Mouse (Mus musculus): ENCODE data around the gene Cbx8. TPM values are rescaled to one million over a fixed set of nuclear protein-coding genes. Genes with fewer than 3 reads are reported as not detected.

The Cbx8 gene
- total and polyA plus RNA-seq, 2 experiments from 2014 or later: 6.5 to 10.0 TPM

DNA sequence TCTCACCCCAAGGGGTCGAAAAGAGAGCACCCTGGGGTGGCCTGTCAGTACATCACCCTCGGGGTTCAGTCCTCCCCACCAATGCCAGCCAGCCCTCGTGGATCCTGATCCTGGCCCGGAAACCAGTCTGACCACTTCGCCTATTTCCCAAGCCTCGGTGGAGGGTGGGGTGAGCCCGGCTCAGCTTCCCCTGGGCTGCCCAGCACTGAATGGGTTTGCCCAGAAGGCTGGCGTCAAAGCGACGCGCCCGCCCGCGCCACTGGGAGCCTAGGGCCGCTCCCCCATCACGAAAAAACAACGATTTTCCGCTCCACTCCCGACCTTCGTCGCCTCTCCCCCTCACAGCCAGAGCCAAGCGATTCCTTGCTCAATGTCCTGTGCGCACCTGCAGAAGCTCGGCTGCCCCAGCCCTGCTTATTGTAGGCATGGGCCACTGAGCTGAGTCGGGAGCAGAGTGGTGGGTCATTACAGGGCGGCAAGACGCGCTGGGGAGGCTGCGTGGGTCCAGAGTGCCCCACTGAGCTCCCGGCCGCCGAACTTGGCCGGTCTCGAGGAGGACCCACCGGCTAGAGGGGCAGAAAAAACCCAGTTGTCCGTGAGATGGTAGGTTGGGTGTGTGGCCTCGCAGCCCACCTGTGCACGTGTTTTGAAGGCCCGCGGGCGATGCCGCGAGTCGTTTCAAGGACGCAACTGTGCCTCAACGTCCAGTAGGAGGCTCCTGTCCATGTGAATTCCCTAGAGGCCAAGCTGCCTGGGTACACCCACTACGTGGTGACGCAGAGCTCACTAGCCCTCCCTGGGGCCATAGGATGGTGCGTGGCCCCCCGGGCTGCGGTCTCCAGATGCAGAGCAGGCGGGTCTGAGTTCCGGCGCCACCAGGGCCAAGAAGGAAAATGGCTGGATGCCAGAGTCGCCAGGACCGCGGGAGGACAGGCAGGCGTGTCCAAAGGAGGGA, 17.5 kb upstream of the Cbx8 start:
- Histone ChIP-seq H3K4me2 (ENCODE audit: low read depth, low read length) (peak overlapping the region; percentile 48), H3K4me3 (ENCODE audit: low read length) (peak overlapping the region; percentile 0), H3K27ac (no peak overlapping the region), H3K27me3 (ENCODE audit: insufficient read depth, low read length) (0 out of 2 replicates have a peak, but pooled peaks cover 18% of the 10 kb centered on the region), H3K36me3 (ENCODE audit: insufficient read depth, low read length) (no peaks in the 10 kb centered on the region), H3K4me1 (ENCODE audit: insufficient read depth, low read length) (peaks cover 30% of the 10 kb centered on the region), H3K9me3 (ENCODE audit: low read length) (no peaks in the 10 kb centered on the region), H3K9ac (replicated peaks; ENCODE audit: low read length) (peak overlapping the region; percentile 0; the same call in 1 of the 2 replicates)
- ATAC-seq: no peak
- peak; percentile 69 for DNase-seq (ENCODE audit: low spot score)
- TF ChIP-seq CTCF (IDR thresholded peaks at IDR 0.05; ENCODE audit: low read depth): peak; percentile 64
- 3% methylated on average over 58 of the region's 58 CpGs for WGBS

DNA sequence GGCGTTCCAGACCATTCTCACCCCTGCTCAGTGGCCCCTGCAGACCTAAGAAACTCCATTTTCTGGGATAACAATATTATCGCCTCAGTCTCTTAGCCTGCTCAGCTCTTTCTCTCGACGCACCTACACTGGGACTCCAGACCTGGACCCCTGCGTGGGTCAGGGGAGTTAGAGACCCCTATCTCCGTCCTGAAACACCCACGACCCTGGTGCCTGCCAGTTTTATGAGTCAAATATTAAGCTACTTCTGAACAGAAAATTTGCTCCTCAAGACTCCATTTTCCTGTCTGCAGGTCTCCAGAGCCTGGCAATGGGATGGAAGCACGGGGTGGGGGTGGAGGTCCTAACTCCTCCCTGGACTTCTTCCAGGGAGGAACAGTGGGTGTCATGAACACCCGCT, 16.5 kb upstream of the Cbx8 start:
- Histone ChIP-seq H3K27me3 (ENCODE audit: insufficient read depth, low read length) (0 out of 2 replicates have a peak, but pooled peaks cover 18% of the 10 kb centered on the region), H3K4me3 (ENCODE audit: low read length) (peak overlapping the region; percentile 55), H3K4me2 (ENCODE audit: low read depth, low read length) (peak overlapping the region; percentile 98), H3K27ac (peak overlapping the region; percentile 91; the same call in 1 of the 2 replicates), H3K9me3 (ENCODE audit: low read length) (no peaks in the 10 kb centered on the region), H3K9ac (replicated peaks; ENCODE audit: low read length) (peak overlapping the region; percentile 86), H3K36me3 (ENCODE audit: insufficient read depth, low read length) (no peaks in the 10 kb centered on the region), H3K4me1 (ENCODE audit: insufficient read depth, low read length) (peaks cover 39% of the 10 kb centered on the region)
- no peak for DNase-seq (ENCODE audit: low spot score)
- WGBS: 6% methylated on average over 9 of the region's 9 CpGs
- no peak for ATAC-seq
- TF ChIP-seq CTCF (IDR thresholded peaks at IDR 0.05; ENCODE audit: low read depth): no peak

DNA sequence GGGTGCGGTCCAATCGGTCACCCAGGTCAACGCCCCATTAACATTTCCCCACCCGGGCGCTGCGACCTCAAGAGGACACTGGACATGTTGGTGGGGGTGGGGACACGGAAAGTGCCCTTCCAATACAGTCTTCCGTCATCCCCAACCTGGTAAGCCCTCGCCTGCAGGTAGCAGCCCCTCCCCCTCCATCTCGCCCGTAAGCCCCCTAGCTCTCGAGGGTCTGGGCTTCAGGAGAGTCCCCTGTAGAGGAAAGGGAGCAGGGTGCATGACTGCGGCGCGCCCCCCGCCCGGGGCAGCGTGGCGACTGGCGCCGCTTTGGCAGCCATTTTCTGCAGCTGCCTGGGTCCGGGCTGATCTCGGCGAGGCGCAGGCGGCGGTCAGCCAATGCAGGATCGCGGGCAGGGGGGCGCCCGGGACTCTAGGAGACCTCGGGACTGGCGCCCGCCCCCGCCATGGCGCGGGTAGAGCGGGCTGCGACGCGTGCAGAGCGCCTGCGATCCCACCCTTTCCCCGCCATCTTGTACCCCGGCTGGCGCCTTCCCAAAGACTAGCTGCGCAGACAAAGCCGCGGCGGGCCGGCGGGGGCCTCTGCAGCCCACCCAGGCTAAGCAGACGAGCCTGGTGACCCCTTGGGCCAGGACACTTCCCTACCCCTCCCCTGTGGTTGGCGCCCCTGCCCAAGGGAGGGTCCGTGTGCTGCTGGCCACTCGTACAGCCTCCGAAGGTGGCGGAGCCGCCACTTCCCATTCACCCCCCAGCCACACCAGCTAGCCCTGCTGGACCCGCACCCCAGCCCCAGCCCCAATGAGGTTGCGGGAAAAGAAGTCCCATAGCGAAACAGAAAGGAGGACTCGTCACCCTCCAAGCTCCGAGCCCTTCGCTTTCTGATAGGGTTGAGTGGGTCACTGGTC, 15.8 kb upstream of the Cbx8 start:
- H3K4me1 ChIP-seq (ENCODE audit: insufficient read depth, low read length): peaks cover 41% of the 10 kb centered on the region
- H3K4me3 ChIP-seq (ENCODE audit: low read length): peak overlapping the region; percentile 55
- WGBS: under 1% methylated on average over 61 of the region's 65 CpGs
- peak overlapping the region; percentile 98 for H3K4me2 ChIP-seq (ENCODE audit: low read depth, low read length)
- no peaks in the 10 kb centered on the region for H3K9me3 ChIP-seq (ENCODE audit: low read length)
- DNase-seq (ENCODE audit: low spot score): peak; percentile 85
- H3K36me3 ChIP-seq (ENCODE audit: insufficient read depth, low read length): no peaks in the 10 kb centered on the region
- ATAC-seq: peak; percentile 28
- peak overlapping the region; percentile 91 for H3K27ac ChIP-seq
- peak overlapping the region; percentile 86 for H3K9ac ChIP-seq (replicated peaks; ENCODE audit: low read length)
- no peak for TF ChIP-seq CTCF (IDR thresholded peaks at IDR 0.05; ENCODE audit: low read depth)
- H3K27me3 ChIP-seq (ENCODE audit: insufficient read depth, low read length): peaks cover 18% of the 10 kb centered on the region; the same call in 1 of the 2 replicates

DNA sequence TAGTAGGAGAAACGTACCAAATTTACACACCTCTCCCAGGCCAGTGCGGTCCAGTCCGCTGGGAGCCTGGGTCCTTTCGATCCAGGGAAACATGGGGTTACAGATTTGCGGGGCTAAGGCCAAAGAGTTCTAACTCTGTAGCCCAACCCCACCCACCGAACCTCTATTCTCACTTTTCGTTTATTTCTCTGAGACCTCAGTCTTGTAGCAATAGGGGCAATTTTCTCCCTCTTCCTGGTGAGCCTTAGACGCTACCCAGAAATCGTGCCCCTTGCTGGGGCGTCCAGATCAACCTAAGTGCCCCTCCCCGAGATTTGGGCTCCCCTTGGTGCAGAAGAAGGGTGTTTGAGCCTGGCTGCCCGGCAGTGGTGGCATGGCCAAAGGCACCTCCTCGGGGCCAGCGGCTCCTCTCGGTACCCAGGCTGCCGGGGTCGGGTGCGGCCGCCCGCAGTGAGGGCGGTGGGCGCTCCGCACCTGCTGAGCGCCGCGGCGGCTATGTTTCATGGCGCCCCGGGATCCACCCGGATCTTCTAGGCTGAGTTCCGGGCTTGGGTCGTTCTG, 14.9 kb upstream of the Cbx8 start:
- Histone ChIP-seq H3K27ac (peak overlapping the region; percentile 91), H3K4me1 (ENCODE audit: insufficient read depth, low read length) (peaks cover 41% of the 10 kb centered on the region), H3K9me3 (ENCODE audit: low read length) (no peaks in the 10 kb centered on the region), H3K27me3 (ENCODE audit: insufficient read depth, low read length) (peaks cover 27% of the 10 kb centered on the region), H3K4me3 (ENCODE audit: low read length) (peak overlapping the region; percentile 55), H3K36me3 (ENCODE audit: insufficient read depth, low read length) (no peaks in the 10 kb centered on the region), H3K4me2 (ENCODE audit: low read depth, low read length) (peak overlapping the region; percentile 98), H3K9ac (replicated peaks; ENCODE audit: low read length) (peak overlapping the region; percentile 86)
- WGBS: 2% methylated on average over 32 of the region's 32 CpGs
- DNase-seq (ENCODE audit: low spot score) (peak; percentile 27), ATAC-seq (no peak)
- TF ChIP-seq CTCF (IDR thresholded peaks at IDR 0.05; ENCODE audit: low read depth): no peak

DNA sequence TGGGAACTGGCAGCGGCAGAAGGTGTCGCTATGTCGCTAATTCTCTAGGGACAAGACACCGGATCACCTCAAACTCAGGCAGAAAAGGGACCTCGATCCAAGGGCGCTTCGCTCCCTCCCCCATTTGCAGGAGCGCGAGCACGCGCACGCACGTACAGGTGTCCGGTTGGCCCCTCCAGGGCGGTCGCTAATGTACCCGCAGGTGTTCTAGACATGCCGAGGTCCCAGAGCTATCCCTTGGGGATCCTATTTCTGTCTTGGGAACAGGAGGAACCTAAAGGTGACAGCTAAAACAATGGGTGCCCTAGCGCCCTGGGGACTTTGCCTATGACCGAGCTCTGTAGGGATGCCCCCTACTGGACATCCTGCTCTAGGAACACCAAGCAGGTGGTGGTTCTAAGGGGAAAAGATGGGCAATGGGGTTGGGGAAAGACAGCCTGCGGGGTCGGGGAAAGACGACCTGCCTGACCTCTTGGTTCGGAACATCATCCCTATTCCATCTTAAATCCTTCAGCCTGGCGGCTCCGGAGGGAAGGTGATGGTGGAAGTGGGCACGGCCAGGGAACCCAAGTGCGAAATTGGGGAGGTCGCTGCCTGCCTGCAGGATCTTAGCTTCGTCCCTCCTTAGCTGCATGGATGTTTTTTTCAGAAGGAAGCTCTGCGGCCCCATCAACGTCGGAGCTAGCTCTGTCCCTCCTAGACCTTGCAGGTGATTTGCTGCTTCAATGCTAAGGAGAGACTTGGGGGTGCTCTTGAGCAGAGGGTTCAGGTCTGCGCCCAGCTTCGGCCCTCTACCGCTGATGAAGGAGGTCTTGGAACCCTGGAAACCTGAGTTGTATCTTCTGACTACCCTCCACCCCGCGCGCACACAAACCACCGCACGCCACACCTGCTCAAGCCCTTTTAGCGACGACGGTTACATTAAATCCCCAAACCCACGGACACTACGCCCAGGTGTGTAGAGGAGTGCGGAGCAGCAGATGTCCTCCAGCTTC, 13.9 kb upstream of the Cbx8 start:
- Histone ChIP-seq H3K4me3 (ENCODE audit: low read length) (peak overlapping the region; percentile 55), H3K4me1 (ENCODE audit: insufficient read depth, low read length) (peaks cover 41% of the 10 kb centered on the region), H3K27me3 (ENCODE audit: insufficient read depth, low read length) (peaks cover 33% of the 10 kb centered on the region), H3K4me2 (ENCODE audit: low read depth, low read length) (peak overlapping the region; percentile 98), H3K36me3 (ENCODE audit: insufficient read depth, low read length) (no peaks in the 10 kb centered on the region), H3K27ac (peak overlapping the region; percentile 91), H3K9me3 (ENCODE audit: low read length) (no peaks in the 10 kb centered on the region), H3K9ac (replicated peaks; ENCODE audit: low read length) (peak overlapping the region; percentile 86)
- TF ChIP-seq CTCF (IDR thresholded peaks at IDR 0.05; ENCODE audit: low read depth): peak; percentile 64
- WGBS: 1% methylated on average over 47 of the region's 47 CpGs
- peak; percentile 74 for DNase-seq (ENCODE audit: low spot score)
- no peak for ATAC-seq

All from hindbrain, postnatal 0 days (tissue).